Mouse (Mus musculus): ENCODE measurements around the gene Tmem80. TPM values are rescaled to one million over a fixed set of nuclear protein-coding genes. Genes with fewer than 3 reads are reported as not detected.

Tmem80 gene
- total RNA-seq (2021), result 10 to 100 TPM; 14.2 to 14.6 TPM
- long read RNA-seq, experiment 1, partial matches to known transcripts, result 0 of 5 reads
- long read RNA-seq, experiment 1, other reads (novel, unspliced or antisense), result 2 of 5 reads
- long read RNA-seq, experiment 2, partial matches to known transcripts, result 0 of 10 reads
- long read RNA-seq, experiment 2, other reads (novel, unspliced or antisense), result 4 of 10 reads

DNA sequence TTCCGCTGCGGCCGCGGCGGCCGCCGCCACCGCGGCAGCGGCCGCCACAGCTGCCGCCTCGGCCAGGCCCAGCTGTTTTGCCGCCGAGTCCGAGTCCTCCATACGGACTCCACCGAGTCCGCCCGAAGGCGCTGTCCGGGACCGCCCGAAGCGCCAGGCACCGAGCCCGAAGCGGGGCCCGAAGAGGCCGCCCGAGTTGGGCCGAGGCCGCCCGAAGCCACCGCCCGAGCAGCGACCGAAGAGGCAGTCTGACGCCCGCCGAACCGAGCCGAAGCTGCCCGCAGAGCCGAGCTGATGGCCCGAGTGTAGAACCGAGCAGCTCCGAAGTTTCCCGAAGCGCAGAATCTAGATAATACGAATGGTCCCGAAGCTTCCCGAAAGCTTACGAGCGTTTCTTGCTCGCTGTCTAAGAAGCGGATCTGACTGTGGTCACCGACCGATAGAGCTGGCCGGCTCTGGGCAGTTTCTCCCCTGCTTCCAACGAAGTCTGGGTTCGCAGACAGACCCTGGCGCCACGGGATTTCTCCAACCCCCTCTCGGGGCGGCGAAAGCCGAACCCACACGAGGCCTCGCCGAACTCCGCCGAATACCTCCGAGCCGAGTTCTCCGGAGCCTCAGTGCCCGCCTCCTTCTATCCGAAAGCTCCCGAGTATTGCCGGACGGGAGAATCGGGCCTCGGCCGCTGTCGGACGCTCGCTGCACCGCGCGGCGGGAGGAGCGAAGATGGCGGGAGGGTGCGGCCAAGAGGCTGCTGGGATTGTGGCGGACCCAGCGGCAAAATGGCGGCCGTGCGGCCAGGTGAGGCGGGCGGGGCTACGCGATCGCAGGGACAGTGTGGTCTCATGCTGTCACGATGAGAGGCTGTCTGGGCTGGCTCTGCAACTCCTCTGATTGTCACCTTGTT lies at the start of gene Tmem80, which contains the start of gene Deaf1:
Tmem80 (plus strand) TSS at position 271 of the 904 bp plus-strand sequence.
Deaf1 (minus strand) TSS at position 222 of the 904 bp plus-strand sequence.
- peak; percentile 99 to 100 for DNase-seq (ENCODE audit: low spot score in 2 of 2)

DNA sequence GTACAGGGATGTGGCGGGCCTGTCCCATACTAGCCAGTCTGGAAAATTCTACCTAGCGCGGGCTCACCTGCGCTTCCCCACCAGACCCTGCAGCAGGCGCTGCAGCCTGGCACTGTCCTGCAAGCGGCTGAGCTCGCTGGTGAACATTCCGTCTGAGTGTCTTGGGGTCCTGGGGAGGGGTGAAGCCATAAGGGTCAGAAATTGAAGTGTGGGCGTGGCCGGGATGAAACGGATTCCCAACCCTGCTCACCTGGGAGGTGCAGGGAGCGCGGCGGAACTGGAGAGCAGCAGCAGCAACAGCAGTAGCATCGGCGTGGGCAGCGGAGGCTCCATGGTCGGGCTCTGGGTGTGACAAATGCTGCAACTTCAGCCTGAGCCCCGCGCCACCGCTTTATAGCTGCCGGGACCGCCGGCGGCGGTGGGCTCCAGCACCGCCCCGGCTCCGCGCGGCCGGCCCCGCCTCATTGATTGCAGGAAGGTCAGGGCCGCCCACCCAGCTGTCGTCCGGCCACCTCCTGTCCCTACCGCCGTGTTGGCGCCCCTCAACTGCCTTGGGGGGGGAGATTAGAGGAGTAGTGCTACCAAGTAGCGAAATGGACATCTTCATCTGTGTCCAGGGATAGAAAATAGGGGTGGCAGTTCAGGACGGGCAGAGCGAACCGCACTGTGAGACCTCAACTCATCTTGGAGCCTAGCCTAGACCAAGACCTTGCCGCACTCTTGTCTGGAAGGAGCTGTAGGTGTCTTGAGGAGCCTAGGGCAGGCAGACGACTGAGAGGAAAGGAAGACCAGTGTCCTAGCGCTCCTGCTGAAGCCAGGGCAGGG lies 48.6 kb upstream of the Tmem80 start, which contains the start of gene Sct:
Sct (minus strand) TSS at position 368 of the 825 bp plus-strand sequence.
- no peak for DNase-seq (ENCODE audit: low spot score in 2 of 2)

DNA sequence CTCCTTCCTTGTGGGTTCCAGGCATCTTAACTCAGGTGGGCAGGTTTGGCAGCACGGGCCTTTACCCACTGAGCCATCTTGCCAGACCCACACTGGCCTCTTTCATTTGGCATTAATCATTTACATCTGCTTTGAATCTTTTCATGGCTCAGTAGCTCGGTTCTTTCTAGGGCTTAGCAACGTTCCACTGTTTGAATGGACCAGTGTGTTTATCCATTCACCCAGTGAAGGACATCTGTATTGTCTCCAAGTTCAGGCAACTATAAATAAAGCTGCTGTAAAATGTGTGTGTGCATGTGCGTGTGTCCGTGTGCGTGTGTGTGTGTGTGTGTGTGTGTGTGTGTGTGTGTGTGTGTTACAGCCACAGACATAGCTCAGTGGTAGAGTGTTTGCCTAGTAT lies 46.1 kb upstream of the Tmem80 start:
- DNase-seq (ENCODE audit: low spot score in 2 of 2), result no peak

- no peak for DNase-seq (ENCODE audit: low spot score in 2 of 2)
These were observed 44.8 kb upstream of the Tmem80 start for GRCm38 (mm10) chr7:141282756-141283155.

DNA sequence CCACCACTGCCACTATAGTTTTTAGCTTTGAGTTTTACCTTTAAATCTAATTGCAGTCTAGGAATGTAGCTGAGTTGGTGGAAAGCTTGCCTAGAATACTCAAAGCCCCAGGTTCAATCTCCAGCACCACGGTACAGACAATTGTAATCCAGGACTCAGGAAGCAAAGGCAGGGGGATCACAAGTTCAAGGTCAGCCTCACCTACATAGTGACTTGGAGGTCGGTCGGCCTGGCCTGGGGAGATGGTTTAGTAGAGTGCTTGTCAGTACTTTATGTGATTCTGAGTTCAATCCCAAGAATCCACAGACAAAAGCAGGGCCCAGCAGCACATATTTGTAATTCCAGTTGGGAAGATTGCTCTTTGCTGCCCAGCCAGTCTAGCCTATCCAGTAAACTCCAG lies 39.5 kb upstream of the Tmem80 start:
- DNase-seq (ENCODE audit: low spot score in 2 of 2), result no peak

DNA sequence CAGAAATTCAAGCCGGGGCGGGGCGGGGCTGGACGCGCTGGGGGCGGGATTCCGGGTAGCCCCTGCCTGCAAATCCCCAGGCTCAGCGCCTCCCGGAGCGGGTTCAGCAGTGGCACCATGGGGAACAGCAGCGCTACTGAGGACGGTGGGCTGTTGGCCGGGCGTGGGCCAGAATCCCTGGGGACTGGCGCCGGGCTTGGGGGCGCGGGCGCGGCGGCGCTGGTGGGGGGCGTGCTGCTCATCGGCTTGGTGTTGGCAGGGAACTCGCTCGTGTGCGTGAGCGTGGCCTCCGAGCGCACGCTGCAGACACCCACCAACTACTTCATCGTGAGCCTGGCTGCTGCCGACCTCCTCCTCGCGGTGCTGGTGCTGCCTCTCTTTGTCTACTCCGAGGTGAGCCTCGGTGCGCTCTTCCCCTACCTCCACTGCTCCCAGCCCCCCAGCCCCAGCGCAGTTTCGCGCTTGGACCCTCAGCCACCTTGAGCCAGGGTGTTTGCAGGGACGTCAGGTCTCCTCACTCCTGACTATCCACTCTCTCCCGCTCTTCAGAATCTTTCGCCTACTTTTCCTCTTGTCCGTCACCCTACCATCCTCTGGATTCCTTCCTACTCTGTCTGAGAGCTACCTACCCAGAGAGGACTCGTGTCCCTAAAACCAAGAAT lies 35.5 kb upstream of the Tmem80 start, which contains the start of gene Drd4:
Drd4 (plus strand) TSS at position 86 of the 662 bp plus-strand sequence.
- no peak for DNase-seq (ENCODE audit: low spot score in 2 of 2)

- DNase-seq (ENCODE audit: low spot score in 2 of 2), result no peak
These were observed 34.8 kb upstream of the Tmem80 start for GRCm38 (mm10) chr7:141292583-141293388.

DNA sequence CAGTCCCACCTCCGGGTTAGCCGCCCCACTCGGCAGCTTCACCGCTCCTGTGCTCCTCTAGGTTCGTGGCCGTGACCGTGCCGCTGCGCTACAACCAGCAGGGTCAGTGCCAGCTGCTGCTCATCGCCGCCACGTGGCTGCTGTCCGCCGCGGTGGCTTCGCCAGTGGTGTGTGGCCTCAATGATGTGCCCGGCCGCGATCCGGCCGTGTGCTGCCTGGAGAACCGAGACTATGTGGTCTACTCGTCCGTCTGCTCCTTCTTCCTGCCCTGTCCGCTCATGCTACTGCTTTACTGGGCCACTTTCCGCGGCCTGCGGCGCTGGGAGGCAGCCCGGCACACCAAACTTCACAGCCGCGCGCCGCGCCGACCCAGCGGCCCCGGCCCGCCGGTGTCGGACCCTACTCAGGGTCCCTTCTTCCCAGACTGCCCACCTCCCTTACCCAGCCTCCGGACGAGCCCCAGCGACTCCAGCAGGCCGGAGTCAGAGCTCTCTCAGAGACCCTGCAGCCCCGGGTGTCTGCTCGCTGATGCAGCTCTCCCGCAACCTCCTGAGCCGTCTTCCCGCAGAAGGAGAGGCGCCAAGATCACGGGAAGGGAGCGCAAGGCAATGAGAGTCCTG lies 33.6 kb upstream of the Tmem80 start:
- DNase-seq (ENCODE audit: low spot score in 2 of 2), result no peak

DNA sequence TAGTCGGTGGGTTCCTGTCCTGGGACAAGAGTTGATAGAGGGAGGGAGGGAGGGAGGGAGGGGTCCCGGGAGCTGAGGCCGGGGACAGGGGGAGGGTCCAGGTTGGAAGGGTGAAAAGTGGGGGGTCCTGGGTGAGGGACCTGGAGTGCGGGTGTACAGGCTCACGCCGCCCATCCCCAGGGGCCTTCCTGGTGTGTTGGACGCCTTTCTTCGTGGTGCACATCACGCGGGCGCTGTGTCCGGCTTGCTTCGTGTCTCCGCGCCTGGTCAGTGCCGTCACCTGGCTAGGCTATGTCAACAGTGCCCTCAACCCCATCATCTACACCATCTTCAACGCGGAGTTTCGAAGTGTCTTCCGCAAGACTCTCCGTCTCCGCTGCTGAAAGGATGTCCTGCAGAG lies 33.1 kb upstream of the Tmem80 start:
- no peak for DNase-seq (ENCODE audit: low spot score in 2 of 2)

DNA sequence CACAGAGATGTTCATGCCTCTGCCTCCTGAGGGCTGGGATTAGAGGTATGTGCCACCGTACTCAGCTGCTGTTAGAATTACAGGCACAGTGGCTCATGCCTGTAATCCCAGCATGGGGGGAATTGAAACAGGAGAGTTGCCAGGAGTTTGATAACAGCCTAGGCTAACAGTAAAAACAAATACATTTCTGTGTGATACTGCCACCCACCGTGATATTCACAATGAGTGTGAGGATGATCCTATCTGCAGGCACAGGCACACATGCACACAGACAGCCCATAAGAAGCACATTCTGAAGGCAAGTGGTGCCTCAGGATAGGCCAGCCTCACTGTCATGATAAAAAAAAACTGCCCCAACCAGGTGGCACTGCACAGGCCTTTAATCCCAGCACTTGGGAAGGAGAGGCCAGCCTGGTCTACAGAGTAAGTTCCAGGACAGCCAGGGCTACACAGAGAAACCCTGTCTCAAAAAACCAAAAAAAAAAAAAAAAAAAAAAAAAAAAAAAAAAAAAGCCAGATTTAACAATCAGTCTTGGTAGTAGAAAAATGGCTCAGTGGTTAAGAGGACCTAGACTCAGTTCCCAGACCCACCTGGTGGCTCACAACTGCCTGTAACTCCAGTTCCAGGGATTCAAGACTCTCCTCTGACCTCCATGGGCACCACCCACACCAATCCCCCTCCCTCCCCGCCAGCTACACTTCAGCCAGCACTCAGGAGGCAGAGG lies 29.5 kb upstream of the Tmem80 start:
- DNase-seq (ENCODE audit: low spot score in 2 of 2), result no peak

DNA sequence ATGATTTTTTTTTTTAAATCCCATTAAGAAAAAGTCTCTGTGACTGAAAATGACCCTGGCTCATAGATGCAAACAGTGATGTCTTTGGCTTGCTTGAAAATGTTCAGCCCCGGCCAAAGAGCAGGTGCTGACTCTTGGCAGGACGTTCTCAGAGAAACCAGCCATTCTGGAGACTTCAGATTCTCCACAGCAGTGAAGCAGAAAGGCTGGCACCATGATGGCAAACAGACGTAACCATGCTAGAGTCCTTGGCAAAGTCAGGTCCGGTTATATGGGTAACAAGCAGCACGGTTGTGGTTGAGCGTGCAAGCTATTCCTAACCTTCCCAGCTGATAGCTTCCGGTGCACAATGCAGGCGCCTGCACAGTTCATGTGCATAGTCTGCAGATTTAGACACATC lies 28.4 kb upstream of the Tmem80 start:
- no peak for DNase-seq (ENCODE audit: low spot score in 2 of 2)

GRCm38 (mm10) chr7:141301386-141301785 lies 26.2 kb upstream of the Tmem80 start:
- DNase-seq (ENCODE audit: low spot score in 2 of 2), result no peak

DNA sequence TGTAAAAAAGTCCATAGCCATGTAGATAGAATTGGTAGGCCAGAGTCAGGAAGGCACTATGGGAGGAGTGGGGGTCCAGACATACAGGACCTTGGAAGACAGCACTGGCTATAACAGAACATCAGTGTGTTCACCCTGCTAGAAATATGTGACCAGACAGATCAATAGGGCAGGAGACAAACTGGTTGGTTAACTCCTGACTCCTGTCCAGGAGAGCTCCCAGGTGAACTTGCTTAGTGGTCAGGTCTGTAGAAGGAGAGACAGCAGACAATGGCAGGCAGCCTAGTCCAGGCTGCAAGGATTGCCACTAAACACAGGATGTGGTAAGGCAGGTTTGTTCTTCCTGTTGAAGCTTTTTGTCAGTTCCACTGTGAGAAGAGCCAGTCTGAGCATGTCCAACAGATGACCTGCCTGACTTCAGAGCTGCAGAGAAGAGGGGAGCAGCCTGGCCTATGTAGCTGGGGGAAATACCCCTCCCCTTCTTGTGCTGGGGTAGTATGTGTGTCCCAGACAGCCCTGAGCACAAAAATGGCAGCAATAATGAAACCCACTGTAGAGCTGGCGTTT lies 24.8 kb upstream of the Tmem80 start:
- DNase-seq (ENCODE audit: low spot score in 2 of 2), result no peak

- DNase-seq (ENCODE audit: low spot score in 2 of 2), result no peak
These were observed 23.0 kb upstream of the Tmem80 start for GRCm38 (mm10) chr7:141304537-141304936.

GRCm38 (mm10) chr7:141314416-141314815 lies 13.1 kb upstream of the Tmem80 start:
- no peak for DNase-seq (ENCODE audit: low spot score in 2 of 2)

DNA sequence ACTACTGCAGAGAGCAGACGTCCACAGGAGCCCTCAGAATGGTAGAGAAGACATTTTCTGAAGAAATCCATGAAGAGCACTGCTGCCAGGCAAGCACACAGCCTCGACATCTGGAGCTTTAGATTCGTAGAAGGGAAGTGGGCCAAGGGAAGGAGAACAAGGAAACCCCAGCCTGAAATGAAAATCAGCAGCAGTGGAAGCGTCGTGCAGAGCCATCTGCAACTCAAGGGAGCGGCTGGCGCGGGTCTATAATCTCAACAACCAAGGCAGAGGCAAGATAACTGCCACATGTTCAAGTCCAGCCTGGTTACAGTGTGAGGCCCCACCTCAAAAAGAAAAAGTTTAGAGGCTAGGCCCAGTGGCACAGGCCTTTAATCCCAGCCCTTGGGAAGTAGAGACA lies 12.5 kb upstream of the Tmem80 start:
- no peak for DNase-seq (ENCODE audit: low spot score in 2 of 2)

DNA sequence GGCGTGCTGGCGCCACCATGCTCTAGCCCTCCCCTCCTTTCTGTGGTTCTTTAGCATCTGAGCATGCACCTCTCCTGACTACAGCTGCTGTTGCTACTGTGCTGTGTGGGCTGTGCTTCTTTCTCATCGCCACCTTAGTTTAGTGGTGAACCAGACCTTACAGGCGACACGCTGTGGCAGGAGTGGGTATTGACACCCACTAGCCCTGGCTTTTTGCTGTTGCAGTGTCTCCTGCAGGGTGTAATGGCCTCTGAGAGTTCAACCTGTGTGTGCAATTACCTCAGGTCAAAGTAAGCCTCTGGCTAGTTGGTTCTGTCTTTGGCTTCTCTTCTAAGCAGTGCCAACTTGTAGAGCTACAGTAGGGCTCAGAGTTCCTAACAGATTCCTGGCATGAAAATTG lies 11.6 kb upstream of the Tmem80 start:
- no peak for DNase-seq (ENCODE audit: low spot score in 2 of 2)

DNA sequence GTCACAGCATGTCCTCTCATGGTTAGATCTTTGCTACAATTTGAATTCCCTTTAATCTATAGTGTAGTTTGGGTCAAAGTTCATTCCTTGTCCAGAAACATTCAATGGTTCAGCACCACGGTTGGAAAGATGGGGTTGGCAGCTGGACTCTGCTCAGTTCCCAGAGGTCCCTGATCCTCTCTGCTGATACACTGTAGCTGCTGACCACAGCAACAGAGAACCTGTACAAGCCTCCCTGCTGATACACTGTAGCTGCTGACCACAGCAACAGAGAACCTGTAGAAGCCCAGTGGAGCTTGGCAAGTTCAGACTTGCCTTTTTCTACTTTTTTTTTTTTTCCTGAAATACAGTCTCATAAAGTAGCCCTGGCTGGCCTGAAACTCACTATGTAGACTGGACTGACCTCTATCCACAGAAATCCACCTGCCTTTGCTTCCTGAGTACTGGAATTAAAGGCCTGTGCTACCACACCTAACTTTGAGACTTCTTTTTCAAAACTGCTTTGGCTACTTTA lies 9.9 kb upstream of the Tmem80 start:
- DNase-seq (ENCODE audit: low spot score in 2 of 2), result no peak

Data from gastrocnemius, postnatal 4 days (tissue).